Mouse (Mus musculus) embryo, embryonic 10.5 days (tissue): ENCODE measurements at regions not wholly inside any gene's neighbourhood (a gene's known extent, or its start where the extent isn't known, plus 50 kb on each side); places are given as distances from the start of the nearest gene placed in this dataset.

Source experiments
- DNase-seq: peaks from one replicate; pipeline ENCODE4 v3.0.0-alpha.2; 2015; ENCODE audit warnings: low spot score

- no peak for DNase-seq
Observed at GRCm38 (mm10) chr1:190639846-190640245, 271.7 kb downstream of the Rps6kc1 start.

GRCm38 (mm10) chr1:190634935-190635334, 276.6 kb downstream of the Rps6kc1 start:
- DNase-seq: no peak

- DNase-seq: no peak
Observed at GRCm38 (mm10) chr1:190631641-190632040, 279.9 kb downstream of the Rps6kc1 start.

- DNase-seq: no peak
Observed at GRCm38 (mm10) chr1:190630193-190630592, 281.4 kb downstream of the Rps6kc1 start.

- DNase-seq: no peak
Observed at GRCm38 (mm10) chr1:190623916-190624315, 287.7 kb downstream of the Rps6kc1 start.

GRCm38 (mm10) chr1:190600425-190600824, 311.1 kb downstream of the Rps6kc1 start:
- DNase-seq: no peak

- DNase-seq: no peak
Observed at GRCm38 (mm10) chr1:190599622-190600021, 311.9 kb downstream of the Rps6kc1 start.

GRCm38 (mm10) chr1:190596209-190596608, 315.4 kb downstream of the Rps6kc1 start:
- no peak for DNase-seq

- no peak for DNase-seq
Observed at GRCm38 (mm10) chr1:190591621-190592020, 319.9 kb downstream of the Rps6kc1 start.

- DNase-seq: no peak
Observed at GRCm38 (mm10) chr1:190589586-190589985, 322.0 kb downstream of the Rps6kc1 start.

GRCm38 (mm10) chr1:190583272-190583671, 328.3 kb downstream of the Rps6kc1 start:
- no peak for DNase-seq

GRCm38 (mm10) chr1:190580653-190581052, 330.9 kb downstream of the Rps6kc1 start:
- no peak for DNase-seq

- DNase-seq: no peak
Observed at GRCm38 (mm10) chr1:190570981-190571380, 340.6 kb downstream of the Rps6kc1 start.

- DNase-seq: no peak
Observed at GRCm38 (mm10) chr1:190570563-190570962, 341.0 kb downstream of the Rps6kc1 start.

GRCm38 (mm10) chr1:190566744-190567143, 344.8 kb downstream of the Rps6kc1 start:
- DNase-seq: no peak

- peak; percentile 19 for DNase-seq
Observed at GRCm38 (mm10) chr1:190562865-190563457, 348.6 kb downstream of the Rps6kc1 start.

- no peak for DNase-seq
Observed at GRCm38 (mm10) chr1:190560086-190560485, 351.5 kb downstream of the Rps6kc1 start.

- DNase-seq: peak; percentile 54
Observed at GRCm38 (mm10) chr1:190541892-190542291, 369.7 kb downstream of the Rps6kc1 start.

- peak; percentile 64 for DNase-seq
Observed at GRCm38 (mm10) chr1:190532879-190533676, 362.6 kb upstream of the Prox1 start.

- DNase-seq: no peak
Observed at GRCm38 (mm10) chr1:190531224-190531623, 360.7 kb upstream of the Prox1 start.

GRCm38 (mm10) chr1:190530079-190530478, 359.6 kb upstream of the Prox1 start:
- no peak for DNase-seq

- no peak for DNase-seq
Observed at GRCm38 (mm10) chr1:190527545-190528137, 357.1 kb upstream of the Prox1 start.

- no peak for DNase-seq
Observed at GRCm38 (mm10) chr1:190526634-190527033, 356.1 kb upstream of the Prox1 start.
